Mouse (Mus musculus): ENCODE results near the gene AC153137.1. TPM values are rescaled to one million over a fixed set of nuclear protein-coding genes. Genes with fewer than 3 reads are reported as not detected.

Gene AC153137.1
- polyA plus RNA-seq, 1 experiment from 2014 or later, result not detected

DNA sequence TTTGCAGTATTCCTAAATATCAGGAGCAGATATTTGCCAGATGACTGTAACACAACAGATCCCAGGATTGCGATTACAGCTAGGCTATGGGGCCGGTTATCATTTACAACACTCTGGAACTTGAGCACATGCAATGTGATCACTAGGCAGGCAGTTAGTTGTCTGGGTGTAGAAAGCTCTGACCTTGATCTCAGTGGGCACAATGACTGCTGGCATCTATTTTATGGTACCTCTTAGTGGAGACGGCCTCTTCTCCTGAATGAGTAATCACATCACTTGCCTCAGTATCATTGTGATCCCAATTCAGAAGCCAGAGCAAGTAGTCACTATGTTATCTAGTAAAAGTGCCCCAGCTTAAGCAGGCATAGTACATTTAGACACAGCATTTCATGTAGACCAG, 37.2 kb downstream of the AC153137.1 start:
- Histone ChIP-seq H3K36me3 (peaks cover 36% of the 10 kb centered on the region), H3K4me1 (peaks cover 5% of the 10 kb centered on the region; the same call in 1 of the 2 replicates), H3K9me3 (replicated peaks) (no peaks in the 10 kb centered on the region), H3K27ac (no peak overlapping the region), H3K4me3 (no peak overlapping the region), H3K27me3 (ENCODE audit: low read depth, poor library complexity, severe bottlenecking) (no peaks in the 10 kb centered on the region)
- DNase-seq (ENCODE audit: low spot score), result no peak
- WGBS, result 71% methylated on average over 3 of the region's 3 CpGs

DNA sequence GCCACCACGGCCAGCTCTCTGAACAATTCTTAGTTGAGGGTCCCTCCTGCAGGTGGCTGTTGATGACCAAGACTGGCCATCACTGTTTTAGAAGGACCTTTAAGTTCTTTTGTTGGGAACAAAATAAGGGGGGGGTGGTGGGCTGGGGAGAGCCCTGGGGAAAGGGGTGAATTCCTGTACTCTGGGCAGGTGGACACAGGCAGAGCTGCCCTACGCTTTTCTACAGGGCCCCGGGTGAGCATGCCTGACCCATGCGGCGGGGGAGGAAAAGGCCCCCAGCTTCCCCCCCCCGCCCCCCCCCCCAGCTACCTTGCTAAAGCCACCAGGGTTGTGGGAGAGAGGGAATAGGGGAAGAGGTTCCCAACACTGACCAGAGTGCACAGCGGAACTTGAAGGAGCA, 39.4 kb downstream of the AC153137.1 start:
- H3K36me3 ChIP-seq, result peaks cover 14% of the 10 kb centered on the region
- DNase-seq (ENCODE audit: low spot score), result no peak
- WGBS, result 75% methylated on average over 7 of the region's 7 CpGs
- no peak overlapping the region for H3K27ac ChIP-seq
- H3K4me3 ChIP-seq, result no peak overlapping the region
- H3K4me1 ChIP-seq, result peaks cover 5% of the 10 kb centered on the region; the same call in 1 of the 2 replicates
- no peaks in the 10 kb centered on the region for H3K27me3 ChIP-seq (ENCODE audit: low read depth, poor library complexity, severe bottlenecking)
- H3K9me3 ChIP-seq (replicated peaks), result no peaks in the 10 kb centered on the region

DNA sequence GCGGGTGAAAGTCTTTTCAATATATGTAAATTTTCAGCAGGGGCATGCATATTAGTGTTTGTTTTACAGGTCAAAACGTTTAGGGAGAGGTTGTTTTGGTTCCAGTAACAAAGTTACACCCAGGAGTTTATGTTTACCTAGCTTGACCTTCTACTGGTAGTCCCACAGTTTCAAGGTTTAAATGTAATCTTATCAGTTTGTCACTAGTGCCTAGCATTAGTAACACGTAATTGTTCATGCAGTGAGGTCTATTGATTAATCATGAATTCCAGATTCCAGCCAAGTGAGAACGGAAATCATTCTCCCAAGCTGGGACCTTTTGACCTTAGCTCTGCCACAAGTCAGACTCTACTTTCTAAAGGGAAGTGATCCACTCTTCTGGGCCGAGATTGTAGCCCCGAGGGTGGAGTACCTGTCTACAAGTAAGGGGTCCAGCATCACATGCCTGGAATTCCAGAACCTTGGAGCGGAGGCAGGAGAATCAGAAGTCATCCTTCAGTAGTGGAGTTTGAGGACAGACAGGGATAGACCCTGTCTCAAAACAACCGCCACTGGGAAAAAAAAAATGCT, 40.3 kb downstream of the AC153137.1 start:
- WGBS, result 52% methylated on average over 8 of the region's 8 CpGs
- no peak for DNase-seq (ENCODE audit: low spot score)
- Histone ChIP-seq H3K27ac (no peak overlapping the region), H3K36me3 (peaks cover 10% of the 10 kb centered on the region), H3K4me3 (no peak overlapping the region), H3K27me3 (ENCODE audit: low read depth, poor library complexity, severe bottlenecking) (no peaks in the 10 kb centered on the region), H3K4me1 (peaks cover 5% of the 10 kb centered on the region; the same call in 1 of the 2 replicates), H3K9me3 (replicated peaks) (no peaks in the 10 kb centered on the region)

DNA sequence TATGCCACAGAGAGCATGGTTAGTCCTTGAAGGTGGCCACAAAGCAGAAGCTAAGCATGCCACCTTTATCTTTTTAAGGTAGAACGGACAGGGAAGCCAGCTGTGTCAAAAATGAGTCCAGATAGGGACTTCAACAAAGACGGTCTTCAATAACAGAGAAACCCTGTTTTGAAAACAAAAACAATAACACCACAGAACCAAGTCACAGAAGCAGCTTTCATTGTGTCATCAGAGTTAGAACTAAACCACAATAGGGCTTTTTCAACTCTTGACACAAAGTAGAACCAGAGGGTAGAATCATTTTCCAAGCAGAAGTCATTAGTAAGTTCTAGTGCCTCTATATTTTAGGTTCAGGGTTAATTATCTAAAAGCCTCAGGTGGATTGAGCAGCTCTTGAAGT, 41.3 kb downstream of the AC153137.1 start:
- DNase-seq (ENCODE audit: low spot score), result no peak
- no peaks in the 10 kb centered on the region for H3K9me3 ChIP-seq (replicated peaks)
- H3K27me3 ChIP-seq (ENCODE audit: low read depth, poor library complexity, severe bottlenecking), result no peaks in the 10 kb centered on the region
- no peak overlapping the region for H3K27ac ChIP-seq
- H3K4me1 ChIP-seq, result peaks cover 5% of the 10 kb centered on the region; the same call in 1 of the 2 replicates
- 89% methylated on average over 2 of the region's 2 CpGs for WGBS
- peaks cover 10% of the 10 kb centered on the region for H3K36me3 ChIP-seq
- H3K4me3 ChIP-seq, result no peak overlapping the region

GRCm38 (mm10) chr1:30930823-30931222, 46.9 kb downstream of the AC153137.1 start:
- Histone ChIP-seq H3K9me3 (replicated peaks) (no peaks in the 10 kb centered on the region), H3K36me3 (no peaks in the 10 kb centered on the region), H3K4me1 (no peaks in the 10 kb centered on the region), H3K27ac (no peak overlapping the region), H3K27me3 (ENCODE audit: low read depth, poor library complexity, severe bottlenecking) (no peaks in the 10 kb centered on the region), H3K4me3 (no peak overlapping the region)
- no peak for DNase-seq (ENCODE audit: low spot score)
- WGBS, result 69% methylated on average over 2 of the region's 2 CpGs

DNA sequence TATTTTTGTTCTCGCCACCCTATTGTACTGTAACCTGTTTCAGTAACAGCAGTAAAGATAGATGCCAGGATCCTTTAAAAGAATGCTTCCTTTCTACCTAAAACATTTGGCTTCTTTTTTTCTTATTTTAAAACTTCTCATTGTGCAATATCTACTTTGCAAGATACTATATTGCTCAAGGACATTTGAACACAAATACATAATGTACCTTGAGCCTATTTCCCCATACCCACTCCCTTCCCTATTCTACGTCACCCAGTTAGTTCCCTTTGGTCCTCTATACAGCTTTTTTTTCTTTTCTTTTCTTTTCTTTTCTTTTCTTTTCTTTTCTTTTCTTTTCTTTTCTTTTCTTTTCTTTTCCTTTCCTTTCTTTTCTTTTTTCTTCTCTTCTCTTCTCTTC, 47.6 kb downstream of the AC153137.1 start:
- Histone ChIP-seq H3K27me3 (ENCODE audit: low read depth, poor library complexity, severe bottlenecking) (no peaks in the 10 kb centered on the region), H3K9me3 (replicated peaks) (no peaks in the 10 kb centered on the region), H3K4me1 (no peaks in the 10 kb centered on the region), H3K36me3 (no peaks in the 10 kb centered on the region), H3K27ac (no peak overlapping the region), H3K4me3 (no peak overlapping the region)
- WGBS, result 94% methylated on average over 2 of the region's 2 CpGs
- DNase-seq (ENCODE audit: low spot score), result no peak

Other genes starting within 250 kb of the AC153137.1 start
- 26.9 and 27.8 TPM in 2 replicates for gene Phf3, start 104.0 kb downstream of the AC153137.1 start, polyA plus RNA-seq (2016; fragmentation: Nextera tagmentation; extraction: Ambion mirVana)
- gene Lgsn, start 198.4 kb upstream of the AC153137.1 start, polyA plus RNA-seq (2016; fragmentation: Nextera tagmentation; extraction: Ambion mirVana), result not detected in 2 replicates
- gene 4931428L18Rik, start 244.7 kb upstream of the AC153137.1 start, polyA plus RNA-seq (2016; fragmentation: Nextera tagmentation; extraction: Ambion mirVana), result not detected in 2 replicates
- gene Pih1d3, start 244.9 kb upstream of the AC153137.1 start, polyA plus RNA-seq (2016; fragmentation: Nextera tagmentation; extraction: Ambion mirVana), result not detected in 2 replicates